Mouse (Mus musculus) stomach, embryonic 16.5 days (tissue): ENCODE measurements at regions not wholly inside any gene's neighbourhood (a gene's known extent, or its start where the extent isn't known, plus 50 kb on each side); places are given as distances from the start of the nearest gene placed in this dataset.

Source experiments
- ATAC-seq: fragments of 200-750 bp; cut with Nextera tagmentation; 2 replicates; pipeline ENCODE4 v1.8.0; 2017; ENCODE audit warnings: moderate number of reproducible peaks, moderate TSS enrichment; ENCODE audit not compliant: insufficient read depth, low FRiP score
- H3K27ac ChIP-seq: fragments of 300-500 bp; sonication (generic); 2 replicates; pipeline ENCODE4 v1.5.1; 2014; ENCODE audit warnings: low read length
- H3K27me3 ChIP-seq: fragments of 300-500 bp; sonication (generic); 2 replicates; pipeline ENCODE4 v1.6.1; 2014; ENCODE audit warnings: low read length, control low read depth, mixed read lengths; ENCODE audit not compliant: control insufficient read depth, insufficient read depth
- H3K36me3 ChIP-seq: fragments of 300-500 bp; sonication (generic); 2 replicates; pipeline ENCODE4 v1.6.1; 2014; ENCODE audit warnings: low read length; ENCODE audit not compliant: control insufficient read depth, insufficient read depth
- H3K4me1 ChIP-seq: fragments of 300-500 bp; sonication (generic); 2 replicates; pipeline ENCODE4 v1.6.1; 2014; ENCODE audit warnings: low read length, control low read depth, mixed read lengths; ENCODE audit not compliant: control insufficient read depth, insufficient read depth
- H3K4me2 ChIP-seq: fragments of 300-500 bp; sonication (generic); 2 replicates; pipeline ENCODE4 v1.6.1; 2014; ENCODE audit warnings: low read depth, low read length, mixed read lengths
- H3K4me3 ChIP-seq: fragments of 300-500 bp; sonication (generic); replicated peaks from 2 replicates; pipeline ENCODE4 v1.5.1; 2014; ENCODE audit warnings: mild to moderate bottlenecking, low read length
- H3K9ac ChIP-seq: fragments of 300-500 bp; sonication (generic); 2 replicates; pipeline ENCODE4 v1.6.1; 2014; ENCODE audit warnings: low read length
- H3K9me3 ChIP-seq: fragments of 300-500 bp; sonication (generic); replicated peaks from 2 replicates; pipeline ENCODE4 v1.6.1; 2016; ENCODE audit warnings: low read length, control low read depth; ENCODE audit not compliant: control insufficient read depth
- WGBS: fragments of 180-500 bp; shearing (Covaris S2); extraction: QIAGEN DNeasy Blood & Tissue Kit; methylation state at CpG from one replicate; pipeline ENCODE4 v1.1.7; 2014; 5-methylcytosine and 5-hydroxymethylcytosine counted together

DNA sequence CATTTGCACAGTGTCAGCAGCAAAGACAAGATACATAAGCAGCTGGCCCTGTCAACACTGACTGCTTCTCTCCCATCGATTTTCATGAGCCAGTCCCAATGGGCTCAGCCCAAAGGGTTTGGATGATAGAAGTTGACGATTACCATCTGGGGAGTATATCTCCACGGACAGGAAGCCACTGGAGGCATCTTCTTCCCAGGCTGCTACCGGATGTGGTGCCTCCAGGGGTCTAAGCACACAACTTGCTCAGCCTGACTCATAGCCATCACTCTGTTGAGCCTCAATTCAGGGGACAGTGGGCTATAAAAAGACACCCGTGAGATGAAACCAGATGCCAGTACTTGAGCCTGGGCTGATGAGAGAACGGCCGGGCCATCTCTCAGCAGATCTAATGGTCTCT lies 71.1 kb upstream of the Hif1a start:
- ATAC-seq = no peak
- WGBS = 60% methylated on average over 7 of the region's 7 CpGs
- H3K4me1 ChIP-seq = no peaks in the 10 kb centered on the region; the same call in 1 of the 2 replicates

GRCm38 (mm10) chr12:73830551-73831203 lies 70.5 kb upstream of the Hif1a start:
- no peaks in the 10 kb centered on the region for H3K27me3 ChIP-seq
- ATAC-seq = no peak
- H3K4me3 ChIP-seq = no peak overlapping the region
- H3K4me1 ChIP-seq = no peaks in the 10 kb centered on the region; the same call in 1 of the 2 replicates
- H3K36me3 ChIP-seq = no peaks in the 10 kb centered on the region
- no peak overlapping the region for H3K9ac ChIP-seq
- H3K4me2 ChIP-seq = no peak overlapping the region
- no peaks in the 10 kb centered on the region for H3K9me3 ChIP-seq
- H3K27ac ChIP-seq = no peak overlapping the region
- WGBS = 75% methylated on average over 10 of the region's 10 CpGs

More for the DNA sequence above, 71.1 kb upstream of the Hif1a start:
- H3K27me3 ChIP-seq = no peaks in the 10 kb centered on the region
- no peaks in the 10 kb centered on the region for H3K36me3 ChIP-seq
- H3K4me2 ChIP-seq = no peak overlapping the region
- H3K27ac ChIP-seq = no peak overlapping the region
- no peaks in the 10 kb centered on the region for H3K9me3 ChIP-seq
- H3K4me3 ChIP-seq = no peak overlapping the region
- H3K9ac ChIP-seq = no peak overlapping the region

DNA sequence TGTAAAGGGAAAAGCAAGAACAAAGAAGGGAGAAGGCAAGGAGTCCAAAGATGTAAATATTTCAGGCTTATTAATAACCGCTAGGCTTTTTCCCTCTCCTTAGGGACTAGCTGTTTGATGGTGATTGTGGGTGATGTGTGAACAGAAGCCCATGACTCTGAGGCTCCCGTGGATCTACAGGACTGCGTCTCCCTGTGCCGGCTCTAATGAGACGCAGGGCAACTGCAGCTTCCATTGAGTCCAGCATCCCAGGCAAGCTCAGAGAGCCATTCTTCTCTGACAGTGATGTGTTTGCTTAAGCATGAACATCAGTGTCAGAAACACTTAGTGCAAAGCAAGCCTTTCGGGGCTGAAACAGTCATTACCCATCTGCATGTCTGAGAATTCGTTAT lies 70.0 kb upstream of the Hif1a start:
- WGBS = 63% methylated on average over 7 of the region's 7 CpGs
- no peak for ATAC-seq

GRCm38 (mm10) chr12:73831637-73832385 lies 69.4 kb upstream of the Hif1a start:
- Histone ChIP-seq H3K27me3 (no peaks in the 10 kb centered on the region), H3K4me1 (no peaks in the 10 kb centered on the region; the same call in 1 of the 2 replicates), H3K9me3 (no peaks in the 10 kb centered on the region), H3K36me3 (no peaks in the 10 kb centered on the region), H3K27ac (no peak overlapping the region), H3K4me3 (no peak overlapping the region), H3K4me2 (no peak overlapping the region), H3K9ac (no peak overlapping the region)
- ATAC-seq = no peak
- 84% methylated on average over 10 of the region's 10 CpGs for WGBS

More for the DNA sequence above, 70.0 kb upstream of the Hif1a start:
- Histone ChIP-seq H3K27me3 (no peaks in the 10 kb centered on the region), H3K27ac (no peak overlapping the region), H3K9me3 (no peaks in the 10 kb centered on the region), H3K4me3 (no peak overlapping the region), H3K36me3 (no peaks in the 10 kb centered on the region), H3K9ac (no peak overlapping the region), H3K4me2 (no peak overlapping the region), H3K4me1 (no peaks in the 10 kb centered on the region; the same call in 1 of the 2 replicates)

DNA sequence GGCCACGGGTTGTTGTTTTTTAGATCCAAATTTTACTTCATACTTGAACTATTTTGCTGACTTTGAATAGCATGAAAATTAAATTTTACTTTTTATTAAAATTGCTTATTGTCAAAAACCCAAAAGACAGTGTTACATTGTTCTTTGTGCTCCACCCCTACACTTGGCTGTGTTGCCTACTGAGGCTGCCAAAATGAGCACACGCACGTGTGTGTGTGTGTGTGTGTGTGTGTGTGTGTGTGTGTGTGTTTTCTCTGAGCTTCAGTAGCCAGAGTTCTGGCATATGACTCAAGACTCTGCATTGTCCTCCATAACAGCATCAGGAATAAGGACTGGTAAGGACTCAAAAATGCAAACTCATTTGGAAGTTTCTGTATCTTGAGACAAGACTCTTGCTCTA lies 68.4 kb upstream of the Hif1a start:
- Histone ChIP-seq H3K4me3 (no peak overlapping the region), H3K9ac (no peak overlapping the region), H3K4me1 (no peaks in the 10 kb centered on the region; the same call in 1 of the 2 replicates), H3K9me3 (no peaks in the 10 kb centered on the region), H3K27me3 (no peaks in the 10 kb centered on the region), H3K27ac (no peak overlapping the region), H3K36me3 (no peaks in the 10 kb centered on the region), H3K4me2 (no peak overlapping the region)
- 64% methylated on average over 3 of the region's 3 CpGs for WGBS
- no peak for ATAC-seq

- Histone ChIP-seq H3K27ac (no peak overlapping the region), H3K9me3 (no peaks in the 10 kb centered on the region), H3K4me2 (no peak overlapping the region), H3K36me3 (no peaks in the 10 kb centered on the region), H3K27me3 (no peaks in the 10 kb centered on the region), H3K9ac (no peak overlapping the region), H3K4me1 (no peaks in the 10 kb centered on the region; the same call in 1 of the 2 replicates), H3K4me3 (no peak overlapping the region)
- ATAC-seq = no peak
These were observed 65.0 kb upstream of the Hif1a start for GRCm38 (mm10) chr12:73836132-73836531.

DNA sequence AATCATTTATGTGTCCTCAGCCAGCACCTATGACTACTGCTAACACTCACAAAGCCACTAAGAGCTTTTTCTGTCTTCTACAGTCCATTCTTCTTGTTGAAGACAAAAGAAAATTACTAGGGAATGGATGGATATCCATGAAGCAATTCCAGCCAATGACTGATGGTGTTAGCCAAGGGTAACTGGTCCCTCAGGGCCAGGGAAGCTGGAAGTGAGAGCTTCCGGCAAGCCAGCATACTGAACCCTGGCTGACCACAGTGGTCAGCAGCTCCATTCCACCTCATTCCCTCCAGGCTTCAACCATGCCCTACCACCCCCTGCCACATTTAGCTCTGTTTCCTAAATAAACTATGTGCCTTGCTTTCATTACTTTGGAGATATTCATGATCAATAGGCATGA lies 64.1 kb upstream of the Hif1a start:
- Histone ChIP-seq H3K36me3 (no peaks in the 10 kb centered on the region), H3K27ac (no peak overlapping the region), H3K27me3 (no peaks in the 10 kb centered on the region), H3K4me1 (no peaks in the 10 kb centered on the region), H3K9ac (no peak overlapping the region), H3K4me2 (no peak overlapping the region), H3K4me3 (no peak overlapping the region), H3K9me3 (no peaks in the 10 kb centered on the region)
- WGBS = 76% methylated on average over 1 of the region's 1 CpGs
- no peak for ATAC-seq

DNA sequence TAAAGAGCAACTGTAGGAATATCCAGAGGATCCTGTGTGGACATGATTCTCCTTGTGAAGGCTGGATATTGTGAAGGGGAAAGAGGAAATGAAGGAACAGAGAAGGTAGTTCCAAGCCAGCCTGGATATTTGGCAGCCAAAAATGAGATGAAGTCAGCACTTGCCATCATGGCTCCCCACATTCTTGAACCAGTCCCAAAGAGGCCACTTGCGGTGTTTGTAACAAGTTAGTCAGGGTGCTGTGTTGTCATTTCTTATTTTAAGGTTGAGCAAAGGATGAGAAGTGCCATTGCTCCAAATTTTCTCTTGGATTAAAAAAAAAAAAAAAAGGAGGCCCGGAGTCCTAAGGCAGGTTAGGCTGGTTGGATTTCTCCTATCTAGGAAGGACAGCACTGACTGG lies 63.3 kb upstream of the Hif1a start:
- no peak for ATAC-seq
- no peak overlapping the region for H3K9ac ChIP-seq
- H3K27me3 ChIP-seq = no peaks in the 10 kb centered on the region
- no peak overlapping the region for H3K4me2 ChIP-seq
- no peak overlapping the region for H3K27ac ChIP-seq
- H3K4me1 ChIP-seq = no peaks in the 10 kb centered on the region
- H3K4me3 ChIP-seq = no peak overlapping the region
- H3K36me3 ChIP-seq = no peaks in the 10 kb centered on the region
- H3K9me3 ChIP-seq = no peaks in the 10 kb centered on the region
- 89% methylated on average over 2 of the region's 2 CpGs for WGBS

- Histone ChIP-seq H3K4me1 (no peaks in the 10 kb centered on the region), H3K9me3 (no peaks in the 10 kb centered on the region), H3K4me3 (no peak overlapping the region), H3K4me2 (no peak overlapping the region), H3K27ac (no peak overlapping the region), H3K27me3 (no peaks in the 10 kb centered on the region), H3K36me3 (no peaks in the 10 kb centered on the region), H3K9ac (no peak overlapping the region)
- ATAC-seq = no peak
- WGBS = 88% methylated on average over 10 of the region's 10 CpGs
These were observed 62.8 kb upstream of the Hif1a start for GRCm38 (mm10) chr12:73838330-73838729.
